Mouse (Mus musculus): ENCODE measurements around the gene Vmn1r59. TPM values are rescaled to one million over a fixed set of nuclear protein-coding genes. Genes with fewer than 3 reads are reported as not detected.
"Not testable (repeated sequence)": the region's sequence is repeated elsewhere in the genome, so short reads cannot be mapped to it uniquely, and the experiment has no call there.

The Vmn1r59 gene
- polyA plus RNA-seq (2015; fragmentation: Nextera tagmentation; extraction: Ambion mirVana): not detected in 2 replicates

GRCm38 (mm10) chr7:5456674-5457073, at the start of gene Vmn1r59:
TSS of gene Vmn1r59 (minus strand) at chr7:5456774.
- ATAC-seq (ENCODE audit: extremely low read depth, insufficient number of reproducible peaks, low FRiP score, low TSS enrichment): no peak
- Histone ChIP-seq H3K27ac (replicated peaks) (no peak within 1 kb of the TSS), H3K27me3 (replicated peaks) (no peaks in the 10 kb centered on the region), H3K4me1 (no peaks in the 10 kb centered on the region), H3K36me3 (no peaks in the 10 kb centered on the region), H3K9me3 (peaks cover 30% of the 10 kb centered on the region), H3K9ac (no peak within 1 kb of the TSS), H3K4me2 (no peak within 1 kb of the TSS), H3K4me3 (no peak within 1 kb of the TSS)

- H3K4me1 ChIP-seq; H3K27me3 ChIP-seq (replicated peaks); H3K4me2 ChIP-seq; H3K9me3 ChIP-seq; H3K27ac ChIP-seq (replicated peaks); H3K4me3 ChIP-seq; H3K36me3 ChIP-seq; ATAC-seq (ENCODE audit: extremely low read depth, insufficient number of reproducible peaks, low FRiP score, low TSS enrichment); H3K9ac ChIP-seq: not testable (repeated sequence)
Observed at GRCm38 (mm10) chr7:5493856-5494255, 37.3 kb upstream of the Vmn1r59 start, which contains the start of gene Vmn2r28. TSS of gene Vmn2r28 (minus strand) at chr7:5493956.

DNA sequence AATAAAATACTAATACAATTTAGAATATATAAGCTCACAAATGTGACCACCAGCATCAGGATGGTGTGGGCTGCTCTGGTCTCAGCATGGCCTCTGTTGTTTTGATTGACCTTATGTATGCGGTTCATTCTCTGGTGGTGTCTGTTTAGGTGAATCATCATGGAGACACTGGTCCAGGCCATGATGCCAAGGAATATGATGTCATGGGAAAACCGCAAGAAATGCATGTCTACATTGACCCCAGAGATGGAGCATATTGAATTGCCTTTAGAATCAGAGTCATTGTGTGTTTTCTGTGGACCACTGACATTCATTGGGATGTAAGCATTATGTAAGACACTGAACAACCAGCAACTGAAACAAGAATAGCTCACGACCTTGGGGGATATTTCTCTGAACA, 2.6 kb downstream of the Vmn1r59 start:
- H3K36me3 ChIP-seq; H3K4me3 ChIP-seq; H3K9ac ChIP-seq; H3K27me3 ChIP-seq (replicated peaks); H3K4me1 ChIP-seq; ATAC-seq (ENCODE audit: extremely low read depth, insufficient number of reproducible peaks, low FRiP score, low TSS enrichment); H3K27ac ChIP-seq (replicated peaks); H3K4me2 ChIP-seq: not testable (repeated sequence)
- H3K9me3 ChIP-seq: peaks cover 31% of the 10 kb centered on the region
- WGBS: 55% methylated on average over 3 of the region's 3 CpGs

DNA sequence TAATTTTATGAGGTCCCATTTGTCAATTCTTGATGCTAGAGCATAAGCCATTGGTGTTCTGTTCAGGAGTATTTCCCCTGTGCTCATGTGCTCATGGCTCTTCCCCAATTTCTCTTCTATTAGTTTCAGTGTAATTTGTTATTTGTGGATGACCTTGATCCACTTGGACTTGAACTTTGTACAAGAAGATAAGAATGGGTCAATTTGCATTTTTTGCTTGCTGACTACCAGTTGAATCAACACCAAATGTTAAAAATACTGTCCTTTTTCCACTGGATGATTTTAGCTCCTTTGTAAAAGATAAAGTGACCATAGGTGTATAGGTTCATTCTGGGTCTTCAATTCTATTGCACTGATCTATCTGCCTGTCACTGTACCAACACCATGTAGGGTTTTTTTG, 7.9 kb downstream of the Vmn1r59 start:
- no peaks in the 10 kb centered on the region for H3K36me3 ChIP-seq
- no peak overlapping the region for H3K4me2 ChIP-seq
- no peak overlapping the region for H3K27ac ChIP-seq (replicated peaks)
- no peak overlapping the region for H3K4me3 ChIP-seq
- ATAC-seq (ENCODE audit: extremely low read depth, insufficient number of reproducible peaks, low FRiP score, low TSS enrichment): no peak
- H3K27me3 ChIP-seq (replicated peaks): no peaks in the 10 kb centered on the region
- no peak overlapping the region for H3K9ac ChIP-seq
- H3K9me3 ChIP-seq: peaks cover 23% of the 10 kb centered on the region; the same call in 1 of the 2 replicates
- no peaks in the 10 kb centered on the region for H3K4me1 ChIP-seq

DNA sequence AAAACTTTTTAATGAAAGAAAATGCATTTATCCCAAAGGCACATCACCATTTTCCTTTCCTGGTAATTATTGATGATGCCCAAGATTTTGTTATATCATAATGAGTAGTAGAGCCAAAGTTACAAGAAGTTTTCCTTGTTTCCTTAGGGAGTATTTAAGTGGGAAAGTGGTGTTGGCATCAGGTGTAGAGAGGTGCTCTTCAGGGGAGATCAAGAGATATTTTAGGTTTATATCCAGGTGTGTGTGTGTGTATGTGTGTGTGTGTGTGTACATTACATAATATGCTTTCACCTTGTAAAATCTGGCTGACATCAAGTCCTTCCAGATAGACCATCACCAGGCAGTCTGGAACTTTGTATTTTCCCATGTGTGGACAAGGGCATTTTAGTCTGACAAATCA, 43.3 kb downstream of the Vmn1r59 start, which contains the start of gene Vmn1r58:
Gene Vmn1r58, minus strand, starts transcription at position 101 of the 400 bp plus-strand sequence.
- not testable (repeated sequence) for H3K9ac ChIP-seq; H3K36me3 ChIP-seq; ATAC-seq (ENCODE audit: extremely low read depth, insufficient number of reproducible peaks, low FRiP score, low TSS enrichment); H3K27me3 ChIP-seq (replicated peaks); H3K4me2 ChIP-seq; H3K4me1 ChIP-seq; H3K4me3 ChIP-seq; H3K9me3 ChIP-seq; H3K27ac ChIP-seq (replicated peaks)

GRCm38 (mm10) chr7:5406201-5406600, 50.4 kb downstream of the Vmn1r59 start:
- Histone ChIP-seq H3K9ac (no peak overlapping the region), H3K4me3 (no peak overlapping the region), H3K27ac (replicated peaks) (no peak overlapping the region), H3K4me2 (no peak overlapping the region), H3K4me1 (no peaks in the 10 kb centered on the region), H3K9me3 (peaks cover 32% of the 10 kb centered on the region), H3K36me3 (no peaks in the 10 kb centered on the region), H3K27me3 (replicated peaks) (no peaks in the 10 kb centered on the region)
- 27% methylated on average over 2 of the region's 2 CpGs for WGBS
- no peak for ATAC-seq (ENCODE audit: extremely low read depth, insufficient number of reproducible peaks, low FRiP score, low TSS enrichment)

Other genes starting within 250 kb of the Vmn1r59 start
- not detected in 2 replicates for gene Vmn1r57, start 238.3 kb downstream of the Vmn1r59 start, polyA plus RNA-seq (2015; fragmentation: Nextera tagmentation; extraction: Ambion mirVana)
- not detected in 2 replicates for gene Gm5065, start 106.2 kb downstream of the Vmn1r59 start, polyA plus RNA-seq (2015; fragmentation: Nextera tagmentation; extraction: Ambion mirVana)
- gene Nlrp2, start 105.7 kb downstream of the Vmn1r59 start, polyA plus RNA-seq (2015; fragmentation: Nextera tagmentation; extraction: Ambion mirVana): not detected in 2 replicates
- gene Vmn1r58, start 43.4 kb downstream of the Vmn1r59 start, polyA plus RNA-seq (2015; fragmentation: Nextera tagmentation; extraction: Ambion mirVana): not detected in 2 replicates
- gene Vmn2r28, start 37.2 kb upstream of the Vmn1r59 start, polyA plus RNA-seq (2015; fragmentation: Nextera tagmentation; extraction: Ambion mirVana): not detected in 2 replicates
- not detected in 2 replicates for gene Vmn1r60, start 90.5 kb upstream of the Vmn1r59 start, polyA plus RNA-seq (2015; fragmentation: Nextera tagmentation; extraction: Ambion mirVana)
- gene Vmn1r61, start 156.5 kb upstream of the Vmn1r59 start, polyA plus RNA-seq (2015; fragmentation: Nextera tagmentation; extraction: Ambion mirVana): not detected in 2 replicates
- not detected in 2 replicates for gene Vmn1r62, start 216.9 kb upstream of the Vmn1r59 start, polyA plus RNA-seq (2015; fragmentation: Nextera tagmentation; extraction: Ambion mirVana)

Measured in heart, embryonic 13.5 days (tissue).